Mouse (Mus musculus) megakaryocyte, embryonic 14.5 days (primary cell): Measurements from ENCODE around the gene Ucma. TPM values are rescaled to one million over a fixed set of nuclear protein-coding genes. Genes with fewer than 3 reads are reported as not detected.

Experiments
- H3K27me3 ChIP-seq: replicated peaks from 2 replicates; pipeline ENCODE3; 2012; ENCODE audit warnings: inconsistent platforms
- H3K36me3 ChIP-seq: replicated peaks from 2 replicates; pipeline ENCODE3; 2012; ENCODE audit warnings: low read length, inconsistent platforms, mixed read lengths
- H3K4me1 ChIP-seq: 2 replicates; pipeline ENCODE4 v1.6.1; 2012; ENCODE audit warnings: inconsistent platforms
- H3K4me3 ChIP-seq: replicated peaks from 2 replicates; pipeline ENCODE3; 2012; ENCODE audit warnings: moderate library complexity, mild to moderate bottlenecking, inconsistent platforms
- H3K9me3 ChIP-seq: 2 replicates; pipeline ENCODE4 v1.6.1; 2012; ENCODE audit warnings: inconsistent platforms
- FLI1 ChIP-seq: IDR thresholded peaks from 2 replicates; pipeline ENCODE4 v1.6.1; 2012; ENCODE audit warnings: low read length, inconsistent platforms, mixed read lengths
- GATA1 ChIP-seq: IDR thresholded peaks from 3 replicates; pipeline ENCODE4 v1.6.1; 2012; ENCODE audit warnings: mixed read lengths, low read length, inconsistent platforms, borderline replicate concordance
- polyA plus RNA-seq: library from polyadenylated mRNA; stranded (reverse); fragments of >175 nt; gene quantifications from 2 replicates; pipeline ENCODE4 v1.2.3, GENCODE M21; 2012; ENCODE audit warnings: low replicate concordance; ENCODE audit not compliant: insufficient read depth

The Ucma gene
- polyA plus RNA-seq, 1 experiment = not detected

DNA sequence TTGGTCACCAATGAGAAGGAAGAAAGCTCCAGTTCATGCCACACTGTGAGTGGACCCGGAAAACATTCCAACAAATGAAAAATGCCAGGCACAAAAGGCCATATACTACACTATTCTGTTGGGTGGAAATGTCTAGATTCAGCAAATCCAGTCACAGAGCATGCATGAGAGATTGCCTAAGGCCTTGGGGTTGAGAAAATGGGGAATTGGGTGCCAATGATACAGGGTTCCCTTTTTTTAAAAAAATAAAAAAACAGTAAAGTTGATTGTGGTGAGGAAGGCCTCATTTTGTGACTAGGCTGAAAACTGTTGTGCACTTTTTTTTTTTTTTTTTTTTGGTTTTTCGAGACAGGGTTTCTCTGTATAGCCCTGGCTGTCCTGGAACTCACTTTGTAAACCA is 6.8 kb upstream of the Ucma start:
- no peak overlapping the region for H3K4me3 ChIP-seq
- TF ChIP-seq FLI1 (no peak), GATA1 (no peak)
- peaks cover 7% of the 10 kb centered on the region for H3K27me3 ChIP-seq
- no peaks in the 10 kb centered on the region for H3K9me3 ChIP-seq
- no peaks in the 10 kb centered on the region for H3K36me3 ChIP-seq
- H3K4me1 ChIP-seq = no peaks in the 10 kb centered on the region

DNA sequence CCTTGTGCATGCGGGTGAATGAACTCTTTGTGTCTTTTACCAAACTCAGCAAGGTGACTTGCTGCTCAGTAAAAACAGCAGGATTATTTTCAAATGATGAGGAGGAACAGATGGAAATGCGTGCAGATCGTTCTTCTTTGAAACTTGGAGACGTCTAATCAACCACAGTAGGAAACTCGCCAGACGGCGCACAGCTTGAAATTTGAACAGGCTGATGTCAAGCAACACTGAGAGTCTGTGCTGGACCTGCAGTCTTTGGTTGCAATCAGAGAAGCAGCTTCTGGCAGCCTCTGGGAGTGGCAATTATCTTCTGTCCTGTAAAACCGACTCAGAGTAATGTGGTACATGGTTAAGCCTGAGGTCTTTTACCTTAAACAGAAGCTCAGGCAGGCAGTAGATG is 2.2 kb downstream of the Ucma start:
- Histone ChIP-seq H3K4me3 (no peak overlapping the region), H3K4me1 (peaks cover 6% of the 10 kb centered on the region), H3K27me3 (peaks cover 28% of the 10 kb centered on the region), H3K9me3 (no peaks in the 10 kb centered on the region), H3K36me3 (no peaks in the 10 kb centered on the region)
- no peak for TF ChIP-seq GATA1
- no peak for TF ChIP-seq FLI1

DNA sequence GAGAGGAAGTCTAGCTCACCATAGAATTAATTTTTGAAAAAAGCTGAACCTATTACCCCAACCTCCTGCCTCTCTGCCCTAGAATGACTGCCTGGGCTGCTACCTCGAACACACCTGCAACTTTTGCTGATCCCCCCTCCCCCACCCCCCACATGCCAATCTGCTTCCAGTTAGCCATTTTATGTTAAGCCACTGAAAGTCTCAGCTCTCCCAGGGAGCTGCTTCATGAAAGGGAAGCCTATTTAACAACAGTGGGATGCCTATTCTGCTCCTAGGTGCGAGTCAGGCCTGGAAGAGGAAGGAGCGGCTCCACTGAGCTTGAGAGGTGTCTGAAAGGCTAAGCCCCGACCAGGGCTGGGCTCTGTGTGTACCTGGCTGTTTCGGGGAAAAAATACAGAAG is 8.1 kb downstream of the Ucma start:
- no peak for TF ChIP-seq GATA1
- no peak for TF ChIP-seq FLI1
- H3K4me3 ChIP-seq = no peak overlapping the region
- H3K27me3 ChIP-seq = peaks cover 14% of the 10 kb centered on the region
- no peaks in the 10 kb centered on the region for H3K36me3 ChIP-seq
- no peaks in the 10 kb centered on the region for H3K9me3 ChIP-seq
- no peaks in the 10 kb centered on the region for H3K4me1 ChIP-seq

DNA sequence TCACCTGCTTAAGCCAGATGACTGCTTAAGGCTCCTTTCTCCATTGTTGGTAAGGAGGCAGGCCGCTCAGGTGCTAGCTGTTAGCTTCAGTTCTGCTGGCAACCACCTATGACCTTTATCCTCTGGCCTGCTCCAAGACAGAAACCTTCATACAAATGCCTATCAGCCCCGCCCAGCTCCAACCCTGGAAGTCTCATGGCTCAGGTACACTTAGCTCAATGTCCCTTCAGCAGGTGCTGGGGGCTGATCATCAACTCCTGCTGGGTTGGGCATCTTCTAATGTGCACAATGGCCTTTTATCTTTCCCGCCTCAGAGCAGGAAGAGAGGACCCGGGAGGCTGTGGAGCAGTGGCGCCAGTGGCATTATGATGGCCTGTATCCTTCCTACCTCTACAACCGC is 9.1 kb downstream of the Ucma start:
- no peaks in the 10 kb centered on the region for H3K9me3 ChIP-seq
- H3K27me3 ChIP-seq = peaks cover 10% of the 10 kb centered on the region
- TF ChIP-seq FLI1 (no peak), GATA1 (no peak)
- peaks cover 5% of the 10 kb centered on the region for H3K36me3 ChIP-seq
- H3K4me1 ChIP-seq = no peaks in the 10 kb centered on the region
- H3K4me3 ChIP-seq = no peak overlapping the region

DNA sequence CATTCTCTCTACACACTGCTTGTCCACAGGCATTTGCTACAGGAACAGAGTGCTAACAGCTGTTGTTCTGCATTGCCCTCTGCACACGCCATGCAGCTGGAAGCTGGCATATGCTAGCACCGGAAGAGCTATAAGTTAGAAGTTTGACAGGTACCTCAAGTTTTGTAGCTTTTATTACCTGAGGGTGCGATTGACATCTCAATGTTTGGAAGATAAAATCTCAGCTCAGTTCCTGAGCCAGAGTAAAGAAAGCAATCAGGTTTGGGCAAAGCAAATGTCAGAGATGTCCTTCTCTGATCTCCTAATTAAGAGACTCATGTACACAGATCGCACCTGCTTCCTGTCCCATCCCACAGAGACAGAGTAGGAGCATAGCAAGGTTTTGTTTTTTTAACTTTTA is 10.9 kb downstream of the Ucma start:
- peaks cover 22% of the 10 kb centered on the region for H3K36me3 ChIP-seq
- H3K27me3 ChIP-seq = peaks cover 1% of the 10 kb centered on the region
- H3K4me3 ChIP-seq = no peak overlapping the region
- no peaks in the 10 kb centered on the region for H3K4me1 ChIP-seq
- no peak for TF ChIP-seq FLI1
- no peak for TF ChIP-seq GATA1
- no peaks in the 10 kb centered on the region for H3K9me3 ChIP-seq

DNA sequence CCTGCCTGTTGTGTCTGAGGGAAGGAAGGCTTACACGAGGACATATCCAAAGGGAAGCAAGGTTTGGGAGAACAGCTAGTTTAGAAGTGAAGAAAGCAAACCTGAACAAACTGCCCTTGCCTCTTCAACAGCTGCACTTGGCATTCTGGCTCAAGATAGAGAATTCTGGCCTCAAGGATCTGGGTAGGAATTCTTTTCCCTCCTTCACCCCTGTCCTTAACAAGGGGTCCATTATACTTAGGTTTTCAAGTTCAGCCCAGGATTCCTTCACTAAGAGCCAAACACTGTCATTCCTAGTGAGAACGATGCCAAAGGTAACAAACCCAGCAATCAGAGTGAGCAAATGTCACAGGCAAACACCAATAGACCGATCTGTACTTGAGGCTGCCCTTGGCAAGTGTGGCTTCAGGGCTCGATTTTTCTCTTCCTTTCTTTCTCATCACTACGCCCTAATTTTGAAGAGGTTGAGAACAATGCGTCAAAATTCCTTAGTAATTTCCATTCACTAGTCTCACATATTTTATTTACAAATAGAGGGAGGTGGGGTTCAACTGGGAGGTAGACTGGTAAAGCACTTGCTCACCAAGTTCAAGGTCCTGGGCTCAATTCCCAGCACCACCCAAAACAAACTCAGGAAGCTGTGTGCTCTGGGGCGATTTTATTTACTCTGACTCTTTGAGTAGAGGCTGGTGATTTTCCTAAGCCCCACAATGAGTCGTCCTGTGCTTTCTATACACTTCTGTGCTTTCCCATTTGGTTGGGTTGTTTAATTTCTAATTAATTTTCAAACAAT is 11.7 kb downstream of the Ucma start:
- no peak overlapping the region for H3K4me3 ChIP-seq
- peaks cover 29% of the 10 kb centered on the region for H3K36me3 ChIP-seq
- no peaks in the 10 kb centered on the region for H3K9me3 ChIP-seq
- no peaks in the 10 kb centered on the region for H3K4me1 ChIP-seq
- no peaks in the 10 kb centered on the region for H3K27me3 ChIP-seq
- TF ChIP-seq GATA1 (no peak), FLI1 (no peak)

DNA sequence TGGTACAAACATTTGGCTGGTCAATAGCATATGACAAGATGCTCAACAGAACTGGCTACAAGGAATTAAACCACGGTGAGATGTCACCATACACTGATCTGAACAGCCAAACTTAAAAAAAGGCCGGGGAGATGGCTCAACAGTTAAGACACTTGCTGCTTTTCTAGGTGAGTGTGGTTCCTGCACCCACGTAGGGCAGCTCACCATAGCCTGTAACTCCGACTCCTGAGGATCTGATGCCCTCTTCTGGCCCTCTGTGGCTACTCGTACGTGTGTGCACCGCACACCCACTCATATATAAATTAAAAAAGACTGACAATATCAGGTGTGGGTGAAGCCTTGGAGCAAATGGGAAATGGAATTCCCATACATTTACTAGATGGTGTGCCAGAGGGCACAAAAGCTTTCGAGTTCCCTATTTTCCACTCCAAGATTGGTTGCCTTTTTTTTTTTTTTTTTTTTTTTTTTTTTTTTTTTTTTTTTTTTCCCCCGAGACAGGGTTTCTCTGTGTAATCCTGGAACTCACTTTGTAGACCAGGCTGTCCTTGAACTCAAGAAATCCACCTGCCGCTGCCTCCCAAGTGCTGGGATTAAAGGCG is 13.0 kb downstream of the Ucma start:
- Histone ChIP-seq H3K4me1 (no peaks in the 10 kb centered on the region), H3K9me3 (no peaks in the 10 kb centered on the region), H3K27me3 (no peaks in the 10 kb centered on the region), H3K4me3 (no peak overlapping the region), H3K36me3 (peaks cover 43% of the 10 kb centered on the region)
- TF ChIP-seq FLI1 = no peak
- no peak for TF ChIP-seq GATA1

DNA sequence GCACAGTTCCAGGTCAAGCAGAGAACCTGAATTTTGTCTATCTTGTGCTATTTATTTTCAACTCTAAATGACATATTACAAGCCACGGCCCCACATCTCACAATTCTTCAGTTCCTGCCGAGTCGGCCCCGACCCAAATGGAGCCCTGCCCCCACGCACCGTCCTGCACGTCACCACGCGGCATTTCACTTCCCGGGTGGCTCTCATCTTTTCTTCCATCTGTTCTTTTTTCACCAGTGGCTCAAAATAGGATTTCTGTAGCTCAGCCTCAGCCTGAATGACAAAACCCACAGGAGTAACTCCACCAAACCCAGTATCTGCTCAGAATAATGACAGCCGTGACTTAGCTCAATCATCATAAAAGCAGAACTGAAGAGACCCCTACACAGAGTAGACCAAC is 17.7 kb downstream of the Ucma start:
- Histone ChIP-seq H3K4me1 (no peaks in the 10 kb centered on the region), H3K36me3 (peaks cover 88% of the 10 kb centered on the region), H3K27me3 (no peaks in the 10 kb centered on the region), H3K9me3 (no peaks in the 10 kb centered on the region), H3K4me3 (no peak overlapping the region)
- TF ChIP-seq FLI1 (no peak), GATA1 (no peak)

DNA sequence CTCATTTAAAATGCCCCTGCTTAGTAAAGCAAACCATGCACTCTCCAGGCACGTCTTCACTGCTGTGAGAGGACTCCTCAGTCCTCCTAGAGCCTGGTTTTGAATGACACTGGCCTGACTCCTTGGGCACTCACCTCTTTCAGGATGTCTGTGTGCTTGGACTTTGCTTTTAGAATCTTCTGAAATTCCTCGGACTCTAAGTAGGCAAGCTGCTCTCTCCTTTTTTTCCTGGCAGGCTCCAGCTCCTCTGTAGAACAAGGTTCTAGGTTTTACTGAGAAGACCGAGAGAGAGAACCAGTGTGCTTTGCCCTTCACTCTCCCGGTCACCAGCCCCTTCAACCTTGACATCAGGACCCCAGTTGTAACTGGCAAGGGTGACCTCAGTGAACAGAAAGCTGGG is 18.5 kb downstream of the Ucma start:
- Histone ChIP-seq H3K36me3 (peaks cover 97% of the 10 kb centered on the region), H3K27me3 (no peaks in the 10 kb centered on the region), H3K9me3 (no peaks in the 10 kb centered on the region), H3K4me3 (no peak overlapping the region), H3K4me1 (no peaks in the 10 kb centered on the region)
- TF ChIP-seq GATA1 (no peak), FLI1 (no peak)

DNA sequence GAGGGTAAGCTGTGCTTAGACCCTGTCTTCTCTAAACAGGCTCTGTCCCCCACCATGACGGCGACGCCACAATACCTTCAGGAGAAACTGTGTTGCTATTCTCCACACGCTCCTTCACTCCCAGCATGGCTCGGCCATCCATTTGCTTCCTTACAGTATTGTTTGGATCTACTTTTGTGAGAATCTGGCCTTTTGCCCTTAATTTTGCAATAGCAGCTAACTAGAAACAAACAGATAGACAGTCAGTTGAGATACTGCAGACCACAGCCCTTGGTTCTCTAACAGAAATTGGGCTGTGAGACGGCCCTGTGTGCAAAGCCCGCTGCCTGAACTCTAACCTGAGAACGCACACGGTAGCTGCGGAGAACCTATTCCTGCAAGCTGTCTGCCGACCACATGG is 19.7 kb downstream of the Ucma start:
- Histone ChIP-seq H3K27me3 (no peaks in the 10 kb centered on the region), H3K9me3 (no peaks in the 10 kb centered on the region), H3K4me3 (no peak overlapping the region), H3K4me1 (no peaks in the 10 kb centered on the region), H3K36me3 (peaks cover 97% of the 10 kb centered on the region)
- TF ChIP-seq GATA1 (no peak), FLI1 (no peak)

DNA sequence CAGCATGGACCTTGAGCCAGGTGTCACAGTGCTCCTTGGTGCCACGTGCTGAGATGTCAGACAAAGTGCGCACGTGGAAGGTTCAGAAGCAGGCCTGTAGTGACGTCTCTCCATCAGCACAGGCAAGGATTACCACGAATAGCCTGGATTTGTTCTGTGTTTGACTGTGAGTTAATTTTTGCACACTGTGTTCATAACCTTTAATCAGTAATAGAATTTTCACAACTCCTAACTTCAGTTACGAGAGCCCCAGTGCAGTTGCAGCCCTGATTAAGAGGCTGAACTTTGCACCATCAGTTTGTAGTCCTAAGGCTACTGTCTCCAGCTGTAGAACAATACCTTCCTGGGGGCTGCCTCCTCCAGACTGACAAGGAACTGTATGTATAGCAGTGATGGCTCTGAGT is 20.5 kb downstream of the Ucma start:
- no peak for TF ChIP-seq GATA1
- TF ChIP-seq FLI1 = no peak
- Histone ChIP-seq H3K27me3 (no peaks in the 10 kb centered on the region), H3K9me3 (no peaks in the 10 kb centered on the region), H3K4me1 (peaks cover 2% of the 10 kb centered on the region), H3K4me3 (no peak overlapping the region), H3K36me3 (peaks cover 97% of the 10 kb centered on the region)
